Mouse (Mus musculus): Measurements from ENCODE around the gene Slc5a5.

GRCm38 (mm10) chr8:70912955-70913354, 20.4 kb upstream of the Slc5a5 start:
- TF ChIP-seq POLR2A (IDR thresholded peaks at IDR 0.05; ENCODE audit: borderline replicate concordance, low read depth, low read length) = no peak
- no peak for TF ChIP-seq CTCF (IDR thresholded peaks at IDR 0.05; ENCODE audit: low read depth, low read length)
